Mouse (Mus musculus) spleen, adult 18-20 months (tissue): ENCODE measurements around the gene Grip1.
"Not testable (repeated sequence)": the region's sequence is repeated elsewhere in the genome, so short reads cannot be mapped to it uniquely, and the experiment has no call there.

Experiments
- DNase-seq, 2 experiments: peaks; one replicate each; pipeline ENCODE4 v3.0.0; 2022; ENCODE audit warnings: mixed read lengths in 2 of 2

Grip1 gene

GRCm38 (mm10) chr10:120095136-120095535 lies 641.5 kb downstream of the Grip1 start:
- DNase-seq, result no peak

DNA sequence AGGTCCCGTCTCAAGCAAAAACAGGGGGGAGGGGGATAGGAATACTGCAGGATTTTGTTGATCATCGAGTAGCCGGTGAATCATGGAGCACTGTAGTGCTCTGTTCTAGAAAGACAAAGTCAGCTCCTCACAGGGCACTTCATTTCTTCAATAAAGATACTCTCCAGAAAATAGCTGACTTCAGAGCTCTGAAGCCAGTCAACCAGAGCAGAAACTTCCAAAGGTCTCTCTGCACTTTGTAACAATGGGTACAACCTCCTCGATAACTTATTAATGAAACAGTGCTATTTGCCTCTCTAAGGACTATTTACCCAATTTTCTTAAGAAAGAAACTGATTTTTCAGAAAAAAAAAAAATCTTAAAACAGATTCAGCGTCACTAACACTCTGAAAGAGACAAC lies 642.1 kb downstream of the Grip1 start:
- no peak for DNase-seq

DNA sequence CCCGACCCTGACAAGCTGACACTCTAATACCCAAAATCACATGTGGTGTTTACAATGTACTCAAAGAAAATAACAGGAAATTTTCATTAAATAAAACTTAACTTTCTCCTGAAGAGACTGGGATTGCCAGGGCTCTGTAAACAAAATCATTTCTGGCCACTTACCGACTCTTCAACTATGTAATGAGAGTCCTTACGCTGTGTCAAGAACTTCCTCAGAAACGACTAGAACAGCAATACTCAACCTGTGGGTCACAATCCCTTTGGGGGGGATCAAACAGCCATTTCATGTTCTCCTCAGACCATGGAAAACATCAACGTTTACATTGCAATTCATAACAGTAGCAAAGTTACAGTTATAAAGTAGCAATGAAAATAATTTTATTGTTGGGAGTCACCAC lies 643.9 kb downstream of the Grip1 start:
- DNase-seq, result no peak

GRCm38 (mm10) chr10:120100806-120101205 lies 647.2 kb downstream of the Grip1 start:
- no peak for DNase-seq

DNA sequence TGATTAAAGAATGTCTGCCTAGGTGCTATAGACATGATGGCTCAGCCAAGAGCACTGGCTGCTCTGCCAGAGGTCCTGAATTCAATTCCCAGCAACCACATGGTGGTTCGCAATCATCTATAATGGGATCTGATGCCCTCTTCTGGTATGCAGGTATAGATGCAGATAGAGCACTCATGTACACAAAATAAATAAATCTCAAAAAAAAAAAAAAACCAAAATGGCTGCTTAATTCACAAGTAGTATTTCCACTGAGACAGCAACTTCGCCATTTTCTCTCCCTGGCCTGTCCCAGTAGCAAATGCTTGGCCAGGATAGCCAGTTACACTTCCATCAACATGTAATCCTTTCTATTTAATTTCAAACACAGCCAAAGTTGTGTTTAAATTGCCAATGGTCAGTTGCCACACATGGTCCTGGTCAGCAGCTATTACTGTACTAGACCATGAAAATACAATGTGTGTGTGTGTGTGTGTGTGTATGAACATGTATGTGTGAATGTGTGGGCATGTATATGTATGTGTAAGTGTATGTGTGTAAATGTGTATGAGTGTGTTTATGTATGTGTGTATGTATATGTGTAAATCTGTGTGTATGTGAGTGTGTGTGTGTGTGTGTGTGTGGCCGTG lies 658.2 kb downstream of the Grip1 start:
- DNase-seq, result no peak

DNA sequence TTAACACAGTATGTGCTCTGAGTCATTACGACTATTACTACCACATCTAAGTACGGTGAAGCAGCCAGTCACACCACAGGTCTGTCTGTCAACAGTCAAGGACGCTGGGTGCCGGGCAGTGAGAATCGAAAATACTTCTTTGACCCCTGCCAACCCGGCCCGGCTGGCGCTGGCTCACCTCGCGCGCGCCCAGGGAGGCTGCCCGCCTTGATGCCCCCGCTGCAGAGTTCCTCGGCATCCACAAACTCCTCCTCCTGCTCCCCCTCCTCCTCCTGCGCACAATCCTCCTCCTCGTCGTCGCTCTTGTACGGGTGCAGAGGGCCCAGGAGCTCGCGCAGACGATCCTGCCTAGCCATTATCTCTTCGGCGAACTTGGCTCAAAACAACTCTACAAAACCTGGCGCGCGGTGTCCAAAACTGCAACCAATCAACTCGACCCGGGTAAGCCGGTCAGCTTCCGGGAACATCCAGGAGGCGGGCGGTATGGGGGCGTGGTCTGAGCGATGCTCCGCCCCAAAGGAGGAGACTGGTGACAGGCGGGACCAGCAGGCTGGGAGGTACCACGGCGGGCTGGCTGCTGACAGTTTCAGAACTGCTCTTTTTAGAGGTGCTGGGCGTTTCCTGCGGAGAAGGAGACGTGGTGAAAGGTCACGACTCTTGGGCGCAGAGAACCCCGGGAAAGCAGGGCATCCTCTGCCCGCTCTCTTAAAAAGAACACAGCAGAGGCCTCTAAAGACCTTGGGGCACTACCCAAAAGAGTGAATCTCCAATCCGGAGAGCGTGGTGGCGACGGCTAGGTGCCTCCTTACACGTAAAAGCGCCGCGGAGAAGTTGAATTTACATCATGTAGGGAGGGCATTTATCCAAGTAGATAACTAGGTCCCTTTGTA lies 659.1 kb downstream of the Grip1 start, which contains the start of gene Helb:
Helb (minus strand) TSS at position 481 of the 890 bp plus-strand sequence.
- DNase-seq, result peak; percentile 98 to 100

DNA sequence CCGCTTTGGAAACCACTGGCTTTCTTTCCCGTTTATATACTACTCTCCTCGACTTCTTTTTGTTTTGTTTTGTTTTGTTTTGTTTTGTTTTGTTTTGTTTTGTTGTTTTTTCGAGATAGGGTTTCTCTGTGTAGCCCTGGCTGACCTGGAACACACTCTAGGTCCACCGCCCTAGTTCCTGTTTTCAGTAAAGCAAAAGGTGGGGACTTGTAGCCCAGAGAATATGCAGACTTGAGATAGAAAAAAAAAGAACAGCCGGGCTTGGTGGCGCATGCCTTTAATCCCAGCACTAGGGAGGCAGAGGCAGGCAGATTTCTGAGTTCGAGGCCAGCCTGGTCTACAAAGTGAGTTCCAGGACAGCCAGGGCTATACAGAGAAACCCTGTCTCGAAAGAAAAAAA lies 659.9 kb downstream of the Grip1 start:
- DNase-seq, result not testable (repeated sequence)

DNA sequence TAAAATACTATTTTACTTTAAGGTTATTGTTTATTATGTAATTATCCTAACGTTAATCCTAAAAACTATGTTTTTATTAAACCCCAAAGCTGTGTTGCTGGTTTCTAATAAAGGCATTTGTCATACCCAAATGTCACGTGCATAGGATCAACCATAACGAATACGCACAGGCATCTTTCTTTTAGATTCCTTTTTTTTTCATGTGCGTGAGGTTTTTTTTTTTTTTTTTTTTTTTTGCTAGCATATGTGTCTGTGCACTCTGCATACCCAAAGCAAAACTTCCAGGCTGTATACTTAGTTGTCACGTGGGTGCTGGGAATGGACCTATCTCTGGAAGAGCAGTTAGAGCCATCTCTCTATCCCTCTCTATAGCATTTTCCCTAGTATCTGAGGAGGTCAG lies 660.4 kb downstream of the Grip1 start:
- no peak for DNase-seq

GRCm38 (mm10) chr10:120114493-120114892 lies 660.9 kb downstream of the Grip1 start:
- no peak for DNase-seq

GRCm38 (mm10) chr10:120115249-120115648 lies 661.6 kb downstream of the Grip1 start:
- DNase-seq, result no peak

DNA sequence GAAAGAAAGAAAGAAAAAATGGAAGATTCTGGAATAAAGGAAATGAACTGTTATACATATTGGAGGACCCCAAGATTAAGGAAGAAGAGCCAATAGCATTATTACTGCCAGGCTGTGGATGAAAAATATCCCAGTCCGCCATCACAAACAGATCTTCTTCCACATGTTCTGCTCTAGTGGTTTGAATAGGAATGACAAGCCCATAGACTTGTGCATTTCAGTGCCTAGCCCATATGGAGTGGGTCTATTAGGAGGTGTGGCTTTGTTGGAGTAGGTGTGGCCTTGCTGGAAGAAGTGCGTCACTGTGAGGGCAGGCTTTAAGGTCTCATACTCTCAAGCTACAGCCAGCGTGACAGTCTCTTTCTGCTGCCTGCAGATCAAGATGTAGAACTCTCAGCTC lies 670.1 kb downstream of the Grip1 start:
- no peak for DNase-seq

DNA sequence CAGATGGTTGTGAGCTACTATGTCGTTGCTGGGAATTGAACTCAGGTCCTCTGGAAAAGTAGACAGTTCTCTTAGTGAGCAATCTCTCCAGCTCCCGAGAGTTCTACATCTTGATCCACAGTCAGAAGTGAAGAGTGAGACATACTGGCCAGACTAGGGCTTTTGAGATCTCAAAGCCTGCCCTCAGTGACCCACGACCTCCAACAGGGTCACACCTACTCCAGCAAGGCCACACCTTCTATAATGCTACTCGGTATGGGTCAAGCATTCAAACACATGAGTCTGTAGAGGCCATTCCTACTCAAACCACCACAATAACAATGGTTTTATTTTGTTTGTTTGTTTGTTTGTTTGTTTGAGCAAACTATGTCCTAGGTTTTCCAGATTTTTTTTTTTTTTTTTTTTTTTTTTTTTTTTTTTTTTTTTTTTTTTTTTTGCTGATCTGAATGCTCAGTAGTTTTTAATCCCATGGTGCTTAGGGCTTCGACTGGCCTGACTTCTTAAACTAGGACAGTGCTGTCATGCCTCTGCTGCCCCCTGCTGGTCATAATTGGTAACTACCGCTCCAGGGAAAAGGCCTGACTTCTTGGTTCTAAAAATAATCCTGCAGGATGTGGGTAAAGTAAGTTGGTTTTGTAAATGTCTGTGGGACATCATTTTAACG lies 671.3 kb downstream of the Grip1 start:
- peak; percentile 58 to 79 for DNase-seq

DNA sequence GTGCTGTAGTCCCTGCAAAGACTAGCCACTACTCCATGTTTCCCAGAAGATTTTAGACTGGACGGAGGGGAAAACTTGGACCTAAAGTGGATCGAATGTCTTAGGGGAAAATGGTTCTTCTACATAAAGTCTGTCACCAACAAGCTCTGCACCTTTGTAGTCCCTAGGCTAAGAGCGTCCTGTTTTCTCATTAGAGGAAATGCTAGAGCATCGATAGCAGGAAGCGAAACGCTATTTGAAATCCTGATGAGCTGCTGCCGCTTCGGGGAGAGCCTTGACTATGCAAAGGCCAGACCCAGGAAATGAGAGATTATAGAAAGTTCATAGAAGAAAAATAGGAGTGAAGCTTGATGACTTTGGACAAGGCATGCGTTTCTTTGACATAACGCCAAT lies 671.8 kb downstream of the Grip1 start:
- DNase-seq, result no peak

DNA sequence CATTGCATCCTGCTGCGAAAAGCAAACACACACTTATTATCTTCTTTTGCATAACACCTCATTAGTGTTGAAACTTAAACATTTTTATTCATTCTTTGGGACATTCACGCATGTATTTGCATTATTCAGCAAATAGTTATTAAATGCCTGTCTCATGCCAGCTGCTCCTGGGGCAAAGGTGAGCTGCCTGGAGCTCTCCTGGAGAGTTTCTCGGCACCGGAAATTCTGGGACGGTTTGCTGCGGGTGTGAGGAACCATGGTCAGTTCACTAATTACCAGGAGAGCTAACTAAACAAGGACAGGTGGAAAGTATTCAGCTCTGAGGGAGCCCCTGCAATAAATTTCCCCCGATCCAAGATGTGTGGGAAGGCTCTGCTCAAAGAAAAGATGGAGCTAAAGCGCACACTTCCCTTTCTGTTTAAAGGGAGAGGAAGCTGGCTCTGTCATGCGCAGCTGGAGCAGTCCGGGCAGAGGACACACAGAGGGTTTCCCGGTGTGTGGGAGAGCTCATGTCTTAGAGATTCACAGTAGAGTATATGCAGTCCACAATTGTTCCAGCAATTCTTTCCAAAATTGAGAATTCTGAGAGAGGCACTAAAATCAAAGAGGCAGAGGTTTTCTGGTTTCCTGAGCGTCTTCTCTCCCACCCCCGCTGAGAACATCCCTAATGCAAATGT lies 675.1 kb downstream of the Grip1 start:
- DNase-seq, result no peak

DNA sequence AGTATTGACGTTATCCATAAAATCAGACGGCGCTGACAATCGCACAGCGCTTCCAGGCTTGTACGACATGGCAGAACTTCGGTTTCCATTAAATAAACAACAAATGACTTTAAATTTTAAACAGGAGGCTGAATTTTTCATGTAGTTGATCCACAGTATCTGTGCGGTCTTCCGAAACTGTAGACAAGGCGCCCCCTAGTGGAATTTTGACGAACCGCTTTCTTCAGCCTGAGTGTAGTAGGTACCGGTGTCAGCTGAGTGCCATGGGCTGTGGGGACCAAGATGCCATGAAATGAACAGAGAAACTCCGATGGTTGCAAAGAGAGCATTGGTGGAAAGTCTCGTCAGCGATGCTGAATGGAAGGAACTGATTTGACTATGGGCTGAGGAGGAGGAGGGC lies 677.0 kb downstream of the Grip1 start:
- peak in 1 of 2 experiments; percentile 30 for DNase-seq

- no peak for DNase-seq
Observed at GRCm38 (mm10) chr10:120133697-120134096, 680.1 kb downstream of the Grip1 start.

GRCm38 (mm10) chr10:120136020-120136562 lies 682.5 kb downstream of the Grip1 start:
- DNase-seq, result no peak
